Mouse (Mus musculus): ENCODE results near the gene B3galt1. TPM values are rescaled to one million over a fixed set of nuclear protein-coding genes. Genes with fewer than 3 reads are reported as not detected.

B3galt1 gene
- not detected for polyA plus RNA-seq (2015; fragmentation: Illumina TruSeq; extraction: RNeasy Lipid Tissue Mini Kit (QIAGEN cat#74804); ENCODE audit: insufficient read depth, low read depth, low replicate concordance)

DNA sequence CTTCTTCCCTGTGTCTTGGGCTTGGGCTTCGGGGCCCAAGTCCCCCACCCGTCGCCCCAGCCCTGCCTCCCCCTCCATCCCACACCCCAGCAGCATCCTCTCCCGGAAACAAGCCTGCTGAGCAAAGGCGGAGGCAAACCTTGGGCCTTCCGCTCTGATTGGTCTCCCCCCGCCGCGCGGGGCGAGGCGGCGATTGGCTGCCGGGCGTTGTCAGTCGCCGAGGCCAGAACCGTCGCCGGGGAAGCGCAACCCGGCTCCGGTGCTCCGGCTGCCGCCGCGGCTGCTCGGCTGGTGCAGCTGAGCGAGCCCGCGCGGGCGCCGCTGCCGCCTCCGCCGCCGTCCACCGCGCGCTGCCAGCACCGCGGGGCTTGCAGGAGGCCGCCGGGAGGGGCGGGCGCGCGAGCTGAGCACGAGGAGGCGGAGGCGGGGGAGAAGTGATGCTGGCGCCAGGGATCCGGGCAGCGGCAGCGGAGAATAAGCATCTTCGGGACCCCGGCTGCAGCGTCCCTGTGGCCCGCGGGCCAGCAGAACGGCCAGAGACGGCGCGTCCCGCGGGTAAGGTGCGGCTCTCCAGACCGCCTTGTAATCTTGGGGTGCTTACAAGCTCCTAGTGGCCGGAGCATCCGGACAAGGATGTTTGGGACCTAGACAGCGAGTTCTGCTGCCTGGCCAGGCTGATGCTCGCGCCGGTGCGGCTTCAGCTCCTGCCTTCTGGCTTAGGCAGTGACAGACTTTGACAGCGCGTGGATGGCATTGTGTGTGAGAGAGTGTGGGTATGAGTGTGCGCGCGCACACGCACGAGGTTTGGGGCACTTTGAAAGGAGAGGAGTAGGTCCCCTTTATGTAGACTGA, at the start of gene B3galt1:
B3galt1 (plus strand) TSS at position 392 of the 852 bp plus-strand sequence.

Other genes starting within 250 kb of the B3galt1 start
- not detected for gene Gm21830, start 152.1 kb upstream of the B3galt1 start, polyA plus RNA-seq (2015; fragmentation: Illumina TruSeq; extraction: RNeasy Lipid Tissue Mini Kit (QIAGEN cat#74804); ENCODE audit: insufficient read depth, low read depth, low replicate concordance)
- gene Gm26727, start 132.7 kb upstream of the B3galt1 start, polyA plus RNA-seq (2015; fragmentation: Illumina TruSeq; extraction: RNeasy Lipid Tissue Mini Kit (QIAGEN cat#74804); ENCODE audit: insufficient read depth, low read depth, low replicate concordance): not detected
- gene Xirp2, start 119.9 kb upstream of the B3galt1 start, polyA plus RNA-seq (2015; fragmentation: Illumina TruSeq; extraction: RNeasy Lipid Tissue Mini Kit (QIAGEN cat#74804); ENCODE audit: insufficient read depth, low read depth, low replicate concordance): not detected

All from pancreas, adult 10 weeks (tissue).